Mouse (Mus musculus) skeletal muscle tissue, adult 2 months (tissue): ENCODE data around the gene Vps37c.

Source experiments
- DNase-seq: peaks from one replicate; pipeline ENCODE4 v3.0.0-alpha.2; 2012; ENCODE audit warnings: low read depth, low spot score

Gene Vps37c

DNA sequence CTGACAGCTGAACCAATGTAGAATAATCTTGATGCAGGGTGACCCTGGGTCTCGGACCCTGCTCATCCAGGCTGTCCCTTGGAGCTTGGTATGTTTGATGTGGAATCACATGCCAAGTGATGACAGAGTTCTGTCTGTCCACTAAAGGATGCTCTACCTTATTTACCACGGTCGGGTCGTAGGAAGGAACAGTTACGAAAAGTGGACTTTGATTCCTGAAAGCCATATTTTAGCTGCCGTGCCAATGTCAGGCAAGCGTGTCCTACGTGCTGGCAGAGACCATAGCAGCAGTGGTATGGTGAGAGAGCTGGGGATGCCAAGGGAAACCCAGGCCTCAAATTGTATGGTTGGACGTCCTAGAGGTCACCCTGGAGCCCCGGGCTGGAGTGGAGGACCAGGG lies 25.0 kb downstream of the Vps37c start:
- no peak for DNase-seq

DNA sequence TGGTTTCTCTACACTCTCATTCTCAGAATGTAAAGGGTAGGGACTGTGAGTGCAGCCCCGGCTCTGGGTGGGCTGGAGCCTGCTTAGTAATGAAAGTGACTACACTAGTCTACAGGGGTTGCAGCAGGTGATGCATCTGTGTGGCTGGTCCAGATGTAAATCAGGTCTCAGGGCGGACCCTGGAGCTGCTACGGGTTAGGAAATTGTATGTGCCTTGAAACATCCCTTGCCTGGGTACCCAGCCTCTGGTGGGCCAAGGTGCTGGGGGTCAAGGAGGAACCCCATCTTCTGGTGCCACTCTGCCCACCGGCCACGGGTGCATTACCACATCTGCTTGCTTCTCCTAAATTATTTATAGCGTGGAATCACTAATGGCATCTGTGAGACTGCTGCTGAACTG lies 25.6 kb downstream of the Vps37c start:
- DNase-seq, result no peak

DNA sequence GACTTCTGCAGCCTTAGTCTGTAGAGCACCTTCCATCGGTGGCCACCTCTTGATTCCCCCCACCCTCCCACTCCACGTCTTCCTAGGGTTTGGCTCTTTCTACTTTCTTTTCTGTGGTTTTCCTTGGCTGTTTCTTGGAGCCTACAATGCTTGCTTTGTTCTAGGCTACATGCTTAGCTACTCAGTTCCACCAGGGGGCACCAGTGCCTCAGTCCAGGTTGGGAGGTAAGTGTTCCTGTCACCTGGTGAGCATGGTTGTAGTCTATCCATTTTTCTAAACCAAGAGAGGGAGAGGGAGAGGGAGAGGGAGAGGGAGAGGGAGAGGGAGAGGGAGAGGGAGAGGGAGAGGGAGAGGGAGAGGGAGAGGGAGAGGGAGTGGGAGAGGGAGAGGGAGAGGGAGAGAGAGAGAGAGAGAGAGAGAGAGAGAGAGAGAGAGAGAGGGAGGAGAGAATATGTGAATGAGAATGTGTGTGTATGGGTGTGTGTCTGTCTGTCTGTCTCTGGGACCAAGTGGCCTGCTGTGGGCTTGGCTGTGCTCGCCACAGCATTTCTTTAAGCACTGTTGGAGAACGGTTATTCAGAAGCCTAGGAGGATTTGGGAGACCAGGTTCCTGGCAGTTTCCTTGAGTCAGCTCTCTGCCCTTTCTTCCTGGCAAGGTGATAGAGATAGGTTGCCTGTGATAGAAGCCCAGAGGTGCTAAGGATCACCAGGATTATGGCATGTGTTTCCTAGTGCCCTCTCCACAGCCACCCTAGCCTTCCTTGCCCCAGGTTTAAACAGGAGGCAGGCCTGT lies 26.3 kb downstream of the Vps37c start:
- DNase-seq, result peak; percentile 67

GRCm38 (mm10) chr19:10715476-10715875 lies 26.9 kb downstream of the Vps37c start:
- no peak for DNase-seq

DNA sequence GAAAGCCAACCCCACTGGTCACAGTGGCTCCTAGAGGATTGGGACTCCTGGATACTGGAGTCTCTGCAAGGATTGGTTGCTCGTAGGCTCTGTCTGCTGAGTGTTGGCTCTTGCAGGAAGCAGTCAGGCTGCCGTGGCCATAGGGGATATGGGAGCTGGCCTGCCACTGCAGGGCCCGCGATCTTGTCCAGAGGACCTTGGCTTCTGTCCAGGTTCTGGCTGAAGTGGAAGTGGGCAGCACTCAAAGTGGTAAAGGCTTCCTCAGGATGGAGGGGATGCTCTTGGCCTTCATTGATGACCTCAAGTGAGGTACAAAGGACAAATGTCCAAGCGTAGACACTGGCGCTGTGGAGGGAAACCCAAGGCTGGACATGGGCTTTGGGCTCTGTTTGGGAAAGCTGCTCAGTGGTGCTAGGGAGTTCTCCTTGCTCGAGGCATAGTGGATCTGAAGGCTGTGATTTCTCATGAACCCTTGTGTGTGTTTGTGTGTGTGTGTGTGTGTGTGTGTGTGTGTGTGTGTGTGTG lies 29.8 kb downstream of the Vps37c start:
- no peak for DNase-seq

DNA sequence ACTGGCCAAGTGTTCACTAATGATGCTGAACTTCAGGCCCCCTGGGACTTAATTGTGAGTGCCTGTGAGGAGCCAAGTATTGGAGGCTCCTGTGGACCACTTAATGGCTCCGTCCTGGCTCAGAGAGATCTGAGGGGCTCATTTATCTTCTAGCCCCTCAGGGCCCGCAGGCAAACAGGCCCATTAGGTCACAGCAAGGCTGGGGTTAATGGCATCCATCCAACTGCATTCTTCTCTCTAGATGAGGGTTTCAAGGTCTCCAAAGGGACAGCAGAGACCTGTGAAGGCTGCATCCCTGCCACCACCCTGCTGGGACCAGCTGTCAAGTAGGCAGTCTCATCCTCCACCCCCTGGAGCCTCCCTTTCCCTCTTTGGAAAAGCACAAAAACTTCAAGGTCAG lies 31.2 kb downstream of the Vps37c start:
- no peak for DNase-seq

- DNase-seq, result no peak
Measured at GRCm38 (mm10) chr19:10720524-10720923, 32.0 kb downstream of the Vps37c start.

DNA sequence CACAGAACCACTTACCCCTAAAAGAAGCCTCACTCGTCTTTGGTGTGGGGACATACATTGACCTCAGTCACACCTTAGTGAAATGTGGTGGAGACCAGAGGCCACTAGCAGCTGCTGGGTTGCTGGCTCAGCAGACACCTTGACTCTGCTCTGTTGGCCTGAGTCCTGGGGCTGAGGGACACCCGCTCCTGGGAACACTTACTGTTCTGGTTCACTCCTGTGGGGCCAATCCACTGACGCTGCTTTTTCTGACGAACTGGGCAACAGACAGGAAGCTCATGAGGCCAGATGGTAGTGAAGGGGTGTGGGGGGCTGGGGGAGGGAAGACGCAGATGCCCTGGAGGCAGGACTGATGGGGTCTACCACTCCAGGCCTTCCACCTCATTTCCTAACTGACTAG lies 32.5 kb downstream of the Vps37c start:
- no peak for DNase-seq

- no peak for DNase-seq
Measured at GRCm38 (mm10) chr19:10723084-10723483, 34.5 kb downstream of the Vps37c start.

DNA sequence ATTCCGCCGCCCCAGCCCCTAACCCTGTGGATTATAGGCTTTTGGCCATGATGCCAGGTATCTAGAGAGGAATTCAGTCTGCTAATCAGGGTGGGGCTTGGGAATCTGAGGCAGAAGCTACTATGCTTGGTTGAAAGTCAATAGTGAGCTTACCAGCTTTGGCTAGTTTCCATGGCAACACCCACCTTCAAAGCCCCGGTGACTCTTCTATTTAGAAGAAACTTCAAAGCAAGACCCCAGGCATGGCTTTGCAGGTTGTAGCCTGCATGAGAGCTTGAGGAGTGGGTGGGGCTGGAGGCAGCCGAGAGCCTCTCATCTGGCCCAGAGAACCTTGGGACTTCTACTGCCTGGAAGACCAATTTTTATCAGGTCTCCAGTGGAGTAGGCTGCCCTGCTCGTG lies 35.1 kb downstream of the Vps37c start:
- no peak for DNase-seq

- DNase-seq, result no peak
Measured at GRCm38 (mm10) chr19:10724629-10725363, 36.3 kb downstream of the Vps37c start.

DNA sequence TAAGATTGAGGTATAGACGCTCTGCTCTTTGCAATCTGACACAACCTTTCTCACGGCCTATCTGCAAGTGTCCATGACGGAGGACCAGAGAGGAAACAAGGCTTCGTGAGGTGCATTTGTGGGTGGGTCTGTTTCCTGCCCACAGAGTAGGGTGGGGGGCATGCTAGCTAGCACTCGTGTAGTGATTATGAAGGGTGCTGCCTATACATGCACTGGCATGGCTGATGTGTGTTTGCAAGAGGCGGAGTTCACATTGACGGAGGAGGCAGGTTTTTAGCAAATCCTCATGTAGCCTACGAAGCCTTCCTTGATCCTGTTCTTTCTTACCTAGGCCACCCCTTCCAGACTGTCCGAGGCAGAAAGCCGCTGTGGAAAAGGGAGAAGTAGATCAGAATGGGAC lies 41.4 kb downstream of the Vps37c start:
- no peak for DNase-seq

DNA sequence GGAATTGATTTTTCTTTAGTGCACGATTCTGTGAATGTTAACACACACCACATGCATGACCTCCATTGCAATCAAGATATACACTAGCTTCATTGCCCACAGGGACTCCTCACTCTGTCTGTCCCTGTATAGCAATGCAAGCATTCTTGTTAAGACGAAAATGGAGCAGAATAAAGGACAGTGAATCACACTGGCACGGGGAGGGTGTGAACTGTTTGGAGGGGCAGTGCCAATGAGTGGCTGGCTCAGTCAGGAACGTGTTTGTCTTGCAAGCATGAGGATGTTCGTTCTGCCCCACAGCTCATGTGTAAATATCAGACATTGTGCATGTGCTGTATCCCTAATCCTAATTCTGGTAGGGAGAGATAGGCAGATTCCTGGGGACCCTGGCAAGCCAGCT lies 41.9 kb downstream of the Vps37c start:
- no peak for DNase-seq

- DNase-seq, result no peak
Measured at GRCm38 (mm10) chr19:10731975-10732374, 43.4 kb downstream of the Vps37c start.

DNA sequence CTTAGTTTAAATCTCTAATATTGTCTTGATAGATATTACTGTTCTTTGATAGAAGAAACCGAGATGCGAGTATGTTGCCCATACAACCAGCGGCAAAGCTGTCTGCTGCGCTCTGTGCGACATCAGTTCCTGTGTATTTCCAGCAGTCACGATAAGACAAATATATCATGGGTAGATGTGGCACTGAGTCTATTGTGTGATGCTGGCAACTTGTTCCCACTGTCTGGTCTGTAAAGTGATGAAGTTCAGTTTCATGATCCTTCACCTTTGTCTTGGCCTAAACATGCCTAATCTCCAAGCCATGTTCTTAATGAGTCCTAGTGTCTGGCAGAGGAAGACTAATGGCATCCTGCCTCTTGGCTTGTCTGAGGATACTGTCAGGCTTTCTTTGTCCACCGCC lies 44.2 kb downstream of the Vps37c start:
- DNase-seq, result no peak

GRCm38 (mm10) chr19:10733501-10734127 lies 45.1 kb downstream of the Vps37c start:
- DNase-seq, result peak; percentile 87

DNA sequence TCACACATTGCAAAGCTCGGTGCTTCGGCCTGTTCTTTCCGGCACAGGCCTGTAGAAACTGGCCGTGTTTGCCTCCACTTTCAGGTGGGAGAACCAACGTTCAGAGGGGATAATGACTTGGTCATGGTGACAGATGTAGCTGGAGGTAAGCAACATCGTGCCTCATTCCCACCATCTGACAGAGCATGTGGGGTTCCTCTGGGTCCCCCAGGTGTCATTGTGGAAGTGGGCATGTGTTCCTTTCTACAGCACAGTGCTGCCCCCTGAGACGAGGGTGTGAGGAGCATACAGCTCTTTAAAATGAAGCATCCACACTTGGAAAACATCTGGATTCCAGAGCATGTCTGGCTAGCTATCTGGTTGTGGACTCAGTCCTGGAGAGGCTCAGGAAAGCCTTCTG lies 46.0 kb downstream of the Vps37c start:
- DNase-seq, result no peak

DNA sequence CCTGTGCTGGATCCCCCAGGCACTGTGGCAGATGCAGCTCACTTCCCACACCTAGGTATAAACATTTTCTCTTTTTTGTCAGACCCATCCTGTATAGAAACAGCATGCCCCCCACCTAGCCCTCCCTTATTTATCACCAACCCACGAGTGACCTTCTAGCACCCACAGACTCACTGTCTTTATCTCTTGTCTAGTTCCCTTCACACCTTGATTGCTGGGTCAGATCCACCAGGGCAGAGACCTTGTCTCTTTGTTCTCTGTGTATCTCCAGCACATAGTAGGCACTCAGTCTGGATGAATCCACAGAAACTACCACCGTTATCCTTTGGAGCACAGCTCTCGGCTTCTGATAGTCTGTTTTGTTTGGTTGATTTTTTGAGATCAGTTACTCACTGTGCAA lies 46.5 kb downstream of the Vps37c start:
- DNase-seq, result no peak

- no peak for DNase-seq
Measured at GRCm38 (mm10) chr19:10735861-10736260, 47.3 kb downstream of the Vps37c start.

GRCm38 (mm10) chr19:10738038-10738437 lies 49.5 kb downstream of the Vps37c start:
- no peak for DNase-seq

DNA sequence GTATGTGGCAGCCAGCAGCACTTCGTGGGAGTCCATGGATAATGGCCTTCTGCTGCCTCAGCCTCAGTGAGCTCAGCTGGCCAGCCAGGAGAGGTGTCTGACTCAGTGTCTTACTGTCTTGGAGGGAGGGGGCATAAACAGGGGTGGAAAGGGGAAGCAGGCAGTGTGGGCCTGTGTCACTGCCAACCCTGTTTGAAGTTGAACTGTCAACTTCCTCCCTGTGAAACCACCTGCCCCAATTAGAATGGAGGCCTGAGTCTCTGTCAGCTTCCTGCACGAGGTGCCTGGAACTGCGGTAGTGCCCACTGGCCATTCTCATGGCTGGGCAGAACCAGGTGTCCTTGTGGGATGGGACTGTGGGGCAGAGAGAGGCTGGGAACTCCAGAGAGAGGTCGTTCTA lies 50.3 kb downstream of the Vps37c start, which contains the start of gene Cd5:
Gene Cd5 (minus strand): TSS at position 192 of the 400 bp plus-strand sequence.
- DNase-seq, result no peak

DNA sequence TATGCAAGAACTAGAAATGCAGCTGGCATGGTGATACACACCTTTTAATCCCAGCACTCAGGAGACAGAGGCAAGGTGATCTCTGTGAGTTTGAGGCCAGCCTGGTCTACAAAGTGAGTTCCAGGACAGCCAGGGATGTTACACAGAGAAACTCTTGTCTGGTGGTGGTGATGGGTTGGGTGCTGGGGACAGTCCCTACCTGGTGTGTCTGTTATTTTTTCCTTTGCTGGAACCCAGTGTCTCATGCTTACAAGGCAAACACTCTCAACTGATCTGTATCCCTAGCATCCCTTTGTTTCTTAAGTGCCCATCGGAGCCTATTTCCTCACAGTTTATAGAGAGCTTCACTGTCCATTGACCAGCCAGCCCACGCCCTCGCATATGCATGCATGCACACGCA lies 51.4 kb downstream of the Vps37c start:
- DNase-seq, result no peak
